9 mouse cellular contexts compared by ENCODE assay signal in genomic region chr4:29117926-29118325, GRCm38 (mm10).
DNase-seq lines count a peak whose midpoint lies in the region; ATAC-seq and TF ChIP-seq lines count a peak whose summit lies in the region.
"Had no signal": no experiment of that assay in that cellular context is flagged by ENCODE, and none has a peak within 500 bp of the region (broad histone marks: within the 10 kb centered on the region; RNA-seq: fewer than 3 reads in every experiment).

No protein-coding gene starts in this region.

- intact Hi-C loops in left cerebral cortex, postnatal 4 days (cut with DNase I), result no loop called here

- no peak for TF ChIP-seq EP300 in heart, postnatal 0 days (IDR thresholded peaks at IDR 0.05; ENCODE audit: low read depth)

- H3K4me2 ChIP-seq in heart, postnatal 0 days (ENCODE audit: low read depth, low read length), result peak overlapping the region; percentile 41
- H3K4me2 ChIP-seq in kidney, embryonic 14.5 days (replicated peaks; ENCODE audit: low read depth, low read length), result no peak overlapping the region
- H3K4me2 ChIP-seq: embryonic facial prominence, embryonic 12.5 days had no signal

- ATAC-seq in heart, postnatal 0 days (ENCODE audit: insufficient read depth, low read depth), result no peak; the same call in 1 of the 2 replicates
- ATAC-seq in kidney, embryonic 14.5 days (ENCODE audit: low FRiP score, low TSS enrichment), result no peak
- no peak for ATAC-seq in activated CD4-positive, CD25-positive, alpha-beta regulatory T cell, adult 4 months

- TF ChIP-seq CTCF in heart, postnatal 0 days (IDR thresholded peaks at IDR 0.05; ENCODE audit: low read depth), result no peak

- H3K36me3 ChIP-seq in heart, postnatal 0 days (replicated peaks; ENCODE audit: control insufficient read depth, insufficient read depth, low read length), result no peaks in the 10 kb centered on the region
- H3K36me3 ChIP-seq in kidney, embryonic 14.5 days (ENCODE audit: control insufficient read depth, insufficient read depth, low read length), result no peaks in the 10 kb centered on the region
- H3K36me3 ChIP-seq: embryonic facial prominence, embryonic 12.5 days had no signal

- peak; percentile 9 for DNase-seq in kidney, postnatal 10 days
- DNase-seq in kidney, adult 8-10 months, result no peak
- DNase-seq in fibroblast of lung, adult 2 months (ENCODE audit: low read depth), result peak; percentile 79
- DNase-seq in heart, postnatal 0 days (ENCODE audit: low spot score), result peak; percentile 52
- peak; percentile 91 for DNase-seq in left cerebral cortex, postnatal 4 days
- DNase-seq in right cerebral cortex, postnatal 14 days, result peak; percentile 27

- WGBS in heart, postnatal 0 days, result 8% methylated on average over 9 of the region's 9 CpGs
- 59% methylated on average over 9 of the region's 9 CpGs for WGBS in kidney, embryonic 14.5 days

- no peaks in the 10 kb centered on the region for H3K27me3 ChIP-seq in heart, postnatal 0 days (ENCODE audit: control insufficient read depth, insufficient read depth, low read length)
- H3K27me3 ChIP-seq in kidney, embryonic 14.5 days (ENCODE audit: control insufficient read depth, insufficient read depth, low read length), result no peaks in the 10 kb centered on the region
- H3K27me3 ChIP-seq: embryonic facial prominence, embryonic 12.5 days had no signal

- H3K9me3 ChIP-seq in heart, postnatal 0 days (replicated peaks; ENCODE audit: control insufficient read depth, low read length), result no peaks in the 10 kb centered on the region
- no peaks in the 10 kb centered on the region for H3K9me3 ChIP-seq in kidney, embryonic 14.5 days (ENCODE audit: control insufficient read depth, low read length)
- H3K9me3 ChIP-seq: embryonic facial prominence, embryonic 12.5 days had no signal

- H3K4me1 ChIP-seq in heart, postnatal 0 days (ENCODE audit: control insufficient read depth, insufficient read depth), result peaks cover 14% of the 10 kb centered on the region; the same call in 1 of the 2 replicates
- H3K4me1 ChIP-seq in kidney, embryonic 14.5 days (ENCODE audit: control insufficient read depth, insufficient read depth, low read length), result 0 out of 2 replicates have a peak, but pooled peaks cover 4% of the 10 kb centered on the region

- H3K27ac ChIP-seq in heart, postnatal 0 days (ENCODE audit: low read depth), result peak overlapping the region; percentile 40; the same call in 1 of the 2 replicates
- H3K27ac ChIP-seq in kidney, embryonic 14.5 days (ENCODE audit: low read depth, low read length), result no peak overlapping the region
- H3K27ac ChIP-seq: embryonic facial prominence, embryonic 12.5 days had no signal

- no peak overlapping the region for H3K9ac ChIP-seq in heart, postnatal 0 days (replicated peaks; ENCODE audit: low read depth, low read length)
- H3K9ac ChIP-seq in kidney, embryonic 14.5 days (ENCODE audit: low read depth, low read length), result no peak overlapping the region
- H3K9ac ChIP-seq: embryonic facial prominence, embryonic 12.5 days had no signal

- 0 out of 2 replicates have a peak overlapping the region, but pooled peaks have one; percentile 3 for H3K4me3 ChIP-seq in heart, postnatal 0 days (ENCODE audit: low read depth, low read length)
- H3K4me3 ChIP-seq in kidney, embryonic 14.5 days (ENCODE audit: low read length), result no peak overlapping the region
- H3K4me3 ChIP-seq: embryonic facial prominence, embryonic 12.5 days had no signal

Comparison
In these comparisons a context has a peak if more than half of its experiments do, and no peak if none do; other contexts are left out.
1. DNase-seq: peak in kidney, postnatal 10 days (single experiment), fibroblast of lung, adult 2 months (single experiment), heart, postnatal 0 days (single experiment), left cerebral cortex, postnatal 4 days (single experiment) and right cerebral cortex, postnatal 14 days (single experiment); none in kidney, adult 8-10 months (0 of 2).